Mouse (Mus musculus): Measurements from ENCODE around the gene Gnat2.

Gnat2 gene

DNA sequence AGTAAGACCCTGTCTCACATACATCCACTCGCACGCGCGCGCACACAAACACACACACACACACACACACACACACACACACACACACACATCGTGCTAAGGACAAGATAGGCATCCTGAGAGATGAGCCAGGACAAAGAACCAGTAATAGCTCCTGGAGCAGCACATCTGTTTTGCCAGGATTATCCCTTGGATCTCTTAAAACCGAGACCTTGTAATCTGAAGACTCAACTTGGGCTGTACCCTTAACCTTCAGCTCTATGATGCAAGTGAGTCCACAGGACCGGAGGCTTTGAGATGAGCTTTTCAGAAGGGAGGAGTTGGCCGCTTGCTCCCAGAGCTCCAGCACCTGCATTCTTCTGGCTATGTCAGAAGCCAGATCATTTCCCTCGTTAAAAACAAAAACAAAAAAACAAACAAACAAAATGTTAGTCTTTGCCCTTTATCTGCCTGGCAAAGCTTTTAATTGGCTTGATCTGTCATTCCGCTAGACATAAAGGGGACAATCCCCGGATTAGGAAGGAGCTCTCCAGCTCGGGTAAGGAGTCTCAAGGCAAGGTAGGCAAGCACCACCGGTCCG lies at the start of gene Gnat2:
Gene Gnat2, plus strand, starts transcription at position 254 of the 580 bp plus-strand sequence.
- DNase-seq (ENCODE audit: low read depth), result no peak

DNA sequence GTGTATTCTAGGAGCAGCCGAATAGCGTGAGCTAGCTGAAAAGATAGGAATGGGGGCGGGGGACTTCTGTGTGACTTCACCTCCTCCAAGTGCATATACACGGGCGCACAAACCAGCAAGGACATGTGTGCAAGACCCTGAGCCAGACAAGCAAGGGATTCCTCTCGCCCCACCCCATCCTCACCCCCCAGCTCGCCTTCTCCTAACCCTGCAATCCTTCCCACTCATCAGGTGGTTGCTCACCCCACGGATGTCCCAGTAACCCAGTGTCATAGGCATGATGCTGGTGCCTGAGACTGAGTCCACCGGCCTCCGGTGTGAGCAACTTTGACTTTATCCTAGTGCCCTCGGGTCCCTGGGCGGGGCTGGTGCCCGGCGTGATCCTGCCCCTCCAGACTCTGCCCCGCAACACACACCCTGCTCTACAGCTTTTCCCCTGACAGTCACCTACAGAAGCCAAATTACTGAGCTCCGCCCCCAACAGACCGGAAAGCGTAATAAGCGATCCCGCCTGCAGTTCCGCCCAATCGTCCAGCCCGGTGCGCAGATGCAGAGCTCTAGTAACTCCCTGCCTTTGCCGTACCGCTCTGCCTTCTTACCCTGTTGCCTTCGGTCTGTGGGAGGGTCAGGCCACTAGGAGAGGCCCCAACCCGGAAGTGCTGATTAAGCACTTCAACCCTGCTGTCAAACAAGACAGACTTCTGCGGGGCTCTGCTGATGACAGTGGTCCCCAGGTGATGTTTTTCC lies 48.0 kb upstream of the Gnat2 start, which contains the start of gene Gstm4:
Gene Gstm4, minus strand, starts transcription at position 501 of the 747 bp plus-strand sequence.
- DNase-seq (ENCODE audit: low read depth), result peak; percentile 83

DNA sequence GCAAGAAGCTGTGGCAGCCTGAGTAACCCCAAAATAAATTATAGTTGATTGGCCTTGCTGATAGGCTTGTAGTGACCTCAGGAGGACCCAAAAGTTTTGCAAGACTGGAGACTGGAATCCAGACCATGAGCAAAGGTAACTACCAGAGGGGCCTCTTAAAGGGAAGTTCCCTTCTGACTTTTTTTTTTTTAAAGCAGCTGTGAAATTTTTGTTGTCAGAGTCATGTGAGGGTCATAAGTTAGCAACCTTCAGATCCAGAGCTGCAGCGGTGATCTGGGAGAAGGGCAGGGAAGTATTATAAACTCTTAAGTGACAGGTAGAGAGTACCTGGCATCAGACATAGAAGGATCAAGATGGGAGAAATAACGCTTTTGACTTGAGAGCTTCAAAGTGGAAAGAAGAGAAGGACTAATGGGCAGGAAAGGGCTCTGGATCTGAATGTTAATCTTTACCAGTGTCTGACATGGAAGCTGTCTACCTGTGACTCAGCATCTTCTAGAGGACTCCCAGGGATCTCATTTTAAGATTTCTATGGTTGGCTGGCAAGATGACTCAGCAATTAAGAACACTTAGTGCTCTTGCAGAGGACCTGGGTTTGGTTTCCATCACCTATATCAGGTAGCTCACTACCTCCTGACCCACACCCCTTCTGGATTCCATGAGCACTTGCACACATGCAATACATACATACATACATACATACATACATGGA lies 45.5 kb upstream of the Gnat2 start:
- no peak for DNase-seq (ENCODE audit: low read depth)

DNA sequence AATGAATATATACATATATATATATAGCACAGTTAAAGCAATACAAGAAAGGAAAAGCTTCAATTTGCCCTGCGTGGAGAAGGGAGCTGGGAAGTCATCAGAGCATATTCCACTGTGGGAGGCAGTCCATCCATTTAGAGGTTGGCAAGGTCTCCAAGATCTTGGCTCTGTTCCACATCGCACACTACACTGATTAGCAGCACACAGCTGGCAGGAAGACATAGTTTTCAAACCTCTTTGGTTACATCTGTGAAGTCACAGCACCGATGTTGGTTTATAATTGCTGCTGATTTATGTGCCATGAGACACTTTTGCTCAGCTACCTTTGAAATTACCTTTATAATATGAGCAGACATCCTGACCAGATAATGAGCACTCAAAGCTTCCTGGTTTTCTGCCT lies 44.3 kb upstream of the Gnat2 start:
- no peak for DNase-seq (ENCODE audit: low read depth)

DNA sequence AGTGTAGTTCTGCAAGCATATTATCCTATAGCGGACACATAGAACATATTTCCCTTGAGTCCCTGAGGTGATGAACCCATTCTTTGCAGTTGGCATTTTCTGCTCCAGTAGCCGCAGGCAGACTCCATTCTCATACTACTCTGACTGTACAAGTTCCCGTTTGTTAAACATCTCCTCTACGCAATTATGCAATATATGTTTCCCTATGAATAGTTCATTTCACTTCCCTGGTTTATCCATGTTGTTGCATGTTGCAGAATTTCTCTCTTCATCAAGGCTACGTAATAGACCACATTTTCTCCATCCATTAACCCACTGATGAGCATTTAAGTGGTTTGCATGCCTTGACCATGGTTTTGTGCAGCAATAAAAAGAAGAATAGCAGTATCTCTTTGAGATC lies 42.1 kb upstream of the Gnat2 start:
- no peak for DNase-seq (ENCODE audit: low read depth)

DNA sequence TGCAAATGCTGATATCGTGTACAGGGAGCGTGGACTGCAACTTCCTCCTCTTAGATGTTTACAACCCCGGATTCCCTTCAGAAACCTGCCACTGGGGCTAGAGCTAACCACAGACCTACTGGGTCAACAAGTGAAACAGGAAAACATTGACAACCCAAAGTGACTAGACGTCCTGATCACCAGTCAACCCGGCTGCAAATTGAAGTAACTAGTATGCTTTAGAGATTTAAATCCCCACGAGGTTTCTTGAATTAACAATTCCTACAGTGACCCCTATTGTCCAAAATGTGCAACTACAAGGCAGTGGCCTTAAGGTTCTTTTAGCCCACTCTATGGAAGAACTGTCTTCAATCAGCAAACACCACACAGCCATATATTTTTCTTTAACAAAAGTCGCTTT lies 31.2 kb upstream of the Gnat2 start:
- peak; percentile 90 for DNase-seq (ENCODE audit: low read depth)

DNA sequence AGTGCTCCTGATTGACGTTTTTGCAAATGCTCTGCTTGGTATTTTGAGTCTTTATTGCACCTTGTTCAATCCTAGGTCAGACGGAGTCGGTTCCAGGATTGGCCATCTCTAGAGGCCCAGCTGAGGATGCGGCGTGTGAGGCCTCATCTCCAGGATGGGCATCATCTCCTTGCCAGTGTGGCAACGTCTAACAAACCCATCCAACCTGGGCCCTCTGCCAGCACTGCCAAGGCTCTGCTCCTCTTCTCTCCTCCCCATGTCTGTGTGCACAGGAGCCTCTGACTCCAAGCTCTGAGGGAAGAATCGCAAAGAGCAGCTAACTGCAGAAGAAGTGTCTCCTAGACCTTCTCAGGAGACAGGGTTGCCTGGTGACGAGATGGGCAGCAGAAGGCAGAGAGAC lies 29.9 kb upstream of the Gnat2 start:
- no peak for DNase-seq (ENCODE audit: low read depth)

DNA sequence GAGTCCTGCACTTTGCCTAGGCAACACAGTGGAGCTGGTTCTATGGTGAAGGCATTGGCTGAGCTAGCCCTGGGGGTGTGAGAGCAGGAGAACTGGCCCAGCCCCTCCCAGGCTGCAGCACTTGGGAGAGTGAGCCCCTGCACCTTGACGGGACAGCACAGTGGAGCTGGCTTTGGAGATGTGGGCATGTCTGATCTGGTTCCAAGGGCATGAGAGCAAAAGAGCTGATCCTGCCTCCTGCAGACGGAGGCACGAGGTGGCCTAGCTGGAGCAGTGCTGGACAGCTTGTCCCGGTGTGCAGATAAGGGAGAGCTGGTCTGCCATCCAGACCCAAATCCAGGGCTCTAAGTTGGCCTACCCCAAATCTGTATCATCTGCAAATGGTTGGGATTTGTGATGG lies 27.9 kb upstream of the Gnat2 start:
- no peak for DNase-seq (ENCODE audit: low read depth)

DNA sequence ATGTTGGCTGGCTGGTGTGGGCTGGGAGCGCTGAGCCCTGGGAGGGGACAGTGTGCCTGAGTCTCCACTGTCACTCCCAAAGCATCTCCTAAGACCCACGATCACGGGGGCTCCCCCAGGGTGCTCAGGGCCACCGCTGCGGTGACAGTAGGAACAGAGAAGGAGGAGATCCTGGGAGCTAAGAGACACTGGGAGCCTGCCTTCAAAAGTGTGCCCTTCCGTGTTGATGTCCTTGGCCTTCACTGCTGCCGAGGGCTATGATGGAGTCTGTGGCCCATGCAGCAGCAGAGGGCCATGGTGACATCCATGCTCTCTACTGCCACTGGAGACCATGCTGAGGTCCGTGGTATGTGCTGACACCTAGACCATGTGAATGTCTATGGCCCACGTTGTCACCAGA lies 27.0 kb upstream of the Gnat2 start:
- no peak for DNase-seq (ENCODE audit: low read depth)

DNA sequence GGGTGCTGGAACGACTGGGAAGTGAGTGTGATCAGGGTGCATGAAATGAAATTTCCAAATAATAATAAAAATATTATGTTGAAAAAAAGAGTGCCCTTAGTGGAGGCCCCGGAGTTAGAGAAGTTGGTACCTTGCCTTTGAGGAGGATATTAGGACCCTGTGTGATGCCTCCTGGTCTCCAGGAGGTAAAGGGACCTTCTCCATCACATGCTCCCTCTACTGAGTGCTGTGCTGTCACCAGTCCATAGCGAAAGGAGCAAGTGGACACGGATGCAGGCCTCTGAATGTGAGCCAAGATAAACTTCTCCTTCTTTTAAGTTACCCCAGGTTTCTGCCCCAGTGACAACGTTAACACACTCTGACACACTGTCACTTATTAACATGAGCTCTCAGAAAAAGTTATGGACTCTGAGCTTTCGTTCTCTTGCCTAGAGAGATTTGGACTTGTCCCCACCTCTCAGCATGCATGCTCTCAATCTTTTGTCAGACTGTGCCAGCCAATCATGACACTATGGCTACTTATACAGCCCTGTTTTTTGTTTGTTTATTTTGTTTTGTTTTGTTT lies 25.1 kb upstream of the Gnat2 start:
- no peak for DNase-seq (ENCODE audit: low read depth)

DNA sequence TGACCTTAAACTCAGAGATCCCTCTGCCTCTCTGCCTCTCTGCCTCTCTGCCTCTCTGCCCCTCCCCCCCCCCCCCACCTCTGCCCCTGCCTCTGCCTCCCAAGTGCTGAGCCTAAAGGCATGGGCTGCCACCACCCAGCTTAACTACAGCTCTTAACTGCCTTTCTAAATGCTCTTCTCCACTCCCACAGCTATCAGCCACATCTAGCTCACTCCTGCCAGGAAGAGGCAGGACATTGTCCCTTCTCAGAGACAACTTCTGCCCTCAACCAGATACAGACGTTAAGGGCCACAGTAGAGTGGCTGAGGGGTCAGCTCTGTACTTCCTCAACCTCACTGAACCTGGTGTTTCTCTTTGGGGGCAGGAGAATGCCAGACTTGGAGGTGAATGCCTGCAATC lies 23.8 kb upstream of the Gnat2 start:
- no peak for DNase-seq (ENCODE audit: low read depth)

DNA sequence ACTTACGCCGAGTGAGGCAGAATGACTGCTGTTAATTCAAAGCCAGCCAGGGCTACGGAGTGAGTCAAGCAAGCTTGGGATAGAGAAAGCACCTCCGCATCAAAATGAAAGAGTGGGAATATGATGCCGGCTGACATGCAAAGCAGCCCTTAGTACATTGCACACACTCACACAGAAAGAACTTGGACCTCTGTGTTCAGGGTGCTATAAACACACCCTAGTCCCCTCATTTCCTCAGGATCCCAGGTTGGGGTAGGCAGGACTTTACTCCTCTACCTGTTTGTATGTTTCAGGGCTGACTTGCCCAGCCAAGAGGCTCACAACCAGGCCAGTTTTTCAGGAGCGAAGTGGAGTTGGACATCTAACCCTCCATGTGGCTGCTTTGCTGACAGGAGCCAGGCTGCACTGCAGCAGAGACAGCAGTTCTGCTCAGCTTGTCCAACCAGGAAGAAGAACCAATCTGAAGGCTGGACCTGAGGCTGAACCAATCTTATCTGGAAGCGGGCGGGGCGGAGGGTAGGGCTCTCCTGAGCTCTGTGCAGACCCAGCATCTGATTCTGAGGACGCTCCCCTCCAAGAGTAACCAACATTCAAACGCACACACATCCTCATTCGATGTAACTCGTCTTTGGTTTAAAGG lies 23.2 kb upstream of the Gnat2 start:
- DNase-seq (ENCODE audit: low read depth), result no peak

DNA sequence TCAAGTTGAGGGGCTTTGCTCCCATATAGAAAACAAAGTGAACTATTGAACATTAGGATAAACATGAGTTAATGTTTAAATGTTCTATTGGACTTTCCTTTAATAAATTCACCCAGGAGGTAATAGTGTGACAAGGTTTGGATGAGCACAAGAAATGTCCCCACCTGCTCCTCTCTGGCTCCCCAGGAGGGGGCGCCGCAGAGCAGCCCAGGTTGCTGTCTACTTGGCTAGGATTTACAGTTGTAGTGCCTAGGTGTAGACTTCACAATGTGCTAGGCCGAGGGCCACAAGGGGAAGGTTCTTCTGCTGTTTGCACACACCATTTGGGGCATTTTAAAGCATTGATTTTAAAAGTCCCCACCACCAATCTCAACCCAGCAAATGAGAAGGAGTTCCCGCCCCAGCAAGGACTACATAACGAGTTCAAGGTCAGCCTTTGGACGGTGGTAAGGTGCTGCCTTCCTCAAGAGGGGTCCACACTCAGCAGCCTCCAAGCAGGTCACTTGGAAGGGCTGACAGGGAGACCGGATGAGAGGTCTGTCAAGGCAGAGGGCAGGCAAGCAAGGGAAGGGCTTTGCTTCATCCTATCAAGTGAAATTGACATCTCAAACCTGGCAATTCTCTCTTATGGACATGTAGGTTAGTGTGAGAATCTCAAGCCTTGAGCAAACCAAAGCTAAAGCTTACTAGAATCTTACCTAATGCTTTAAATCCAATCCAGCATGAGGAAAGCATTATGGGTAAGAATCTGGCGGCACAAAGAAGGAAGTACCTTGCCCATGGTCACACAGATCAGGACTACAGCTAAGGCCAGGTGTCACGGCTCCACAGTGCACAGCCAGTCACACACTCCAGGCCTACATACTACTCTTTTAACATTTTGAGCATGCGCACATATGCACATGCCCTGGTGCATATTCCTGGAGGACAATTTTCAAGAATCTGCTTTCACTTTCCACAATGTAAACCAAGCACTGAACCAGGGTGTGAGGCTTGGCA lies 22.0 kb upstream of the Gnat2 start:
- DNase-seq (ENCODE audit: low read depth), result peak; percentile 80

DNA sequence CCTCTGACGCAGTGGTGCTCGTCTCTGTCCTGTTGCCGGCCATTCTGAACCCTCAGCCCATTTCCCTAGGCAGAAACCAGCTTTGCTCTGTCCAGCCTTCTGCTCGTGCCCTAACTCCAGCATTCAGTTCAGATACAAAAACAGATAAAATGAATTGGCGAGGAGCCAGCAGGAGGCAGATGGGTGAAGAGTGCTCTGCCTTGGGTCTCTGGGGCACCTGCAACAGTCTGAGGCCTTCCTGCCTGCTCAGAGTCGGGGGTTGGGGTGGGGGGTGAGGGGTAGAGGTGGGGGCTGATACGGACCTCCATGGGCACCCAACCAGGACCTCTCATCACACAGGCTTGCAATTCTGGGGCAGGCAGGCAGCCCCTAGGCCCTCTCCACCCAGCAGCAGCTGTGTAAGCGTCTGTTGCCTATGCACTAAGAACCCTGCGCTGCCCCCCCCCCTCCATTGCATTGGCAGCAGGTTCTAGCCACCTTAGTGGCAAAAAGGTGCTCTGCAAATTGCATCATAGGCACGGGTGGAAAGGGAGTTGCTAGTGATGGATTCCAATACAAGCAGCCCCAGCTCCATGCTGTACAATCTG lies 19.5 kb upstream of the Gnat2 start:
- no peak for DNase-seq (ENCODE audit: low read depth)

DNA sequence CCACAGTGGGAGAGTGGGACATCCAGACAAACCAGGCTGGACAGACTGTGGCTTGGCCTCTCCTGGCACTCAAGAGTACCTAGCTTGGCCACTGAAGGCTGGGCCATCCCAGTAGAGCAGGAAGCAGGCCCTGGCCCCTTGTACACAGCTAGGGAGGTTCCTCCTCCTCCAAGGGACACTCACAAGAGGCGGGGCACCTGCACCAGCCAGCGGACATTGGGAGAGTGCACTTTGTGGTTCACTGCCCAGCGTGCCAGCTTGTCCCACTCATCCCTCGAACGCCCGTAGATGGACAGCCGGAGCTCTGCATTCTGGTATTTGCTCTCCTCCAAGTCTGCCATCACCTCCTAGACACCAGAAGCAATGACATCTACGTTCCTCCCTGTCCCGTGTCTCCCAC lies 15.8 kb upstream of the Gnat2 start:
- no peak for DNase-seq (ENCODE audit: low read depth)

DNA sequence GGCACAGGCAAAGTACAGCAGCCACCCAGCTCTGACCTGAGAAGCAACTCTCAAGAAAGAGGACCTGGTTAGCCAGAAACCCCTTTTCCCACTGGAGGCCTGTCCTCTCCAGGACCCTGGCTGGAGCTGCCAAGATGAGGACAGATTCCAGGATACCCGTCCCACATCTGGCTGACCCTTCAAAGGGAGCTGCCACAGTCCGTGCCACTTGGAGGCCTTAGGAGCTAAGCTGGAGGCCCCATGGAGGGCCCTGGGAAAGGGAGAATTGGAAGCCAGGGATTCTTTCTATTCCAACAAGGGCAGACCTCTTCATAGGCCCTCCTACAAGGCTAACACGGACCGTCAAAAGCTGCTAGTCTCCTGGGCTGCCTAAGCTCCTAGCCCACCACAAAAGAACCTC lies 10.9 kb upstream of the Gnat2 start:
- no peak for DNase-seq (ENCODE audit: low read depth)

DNA sequence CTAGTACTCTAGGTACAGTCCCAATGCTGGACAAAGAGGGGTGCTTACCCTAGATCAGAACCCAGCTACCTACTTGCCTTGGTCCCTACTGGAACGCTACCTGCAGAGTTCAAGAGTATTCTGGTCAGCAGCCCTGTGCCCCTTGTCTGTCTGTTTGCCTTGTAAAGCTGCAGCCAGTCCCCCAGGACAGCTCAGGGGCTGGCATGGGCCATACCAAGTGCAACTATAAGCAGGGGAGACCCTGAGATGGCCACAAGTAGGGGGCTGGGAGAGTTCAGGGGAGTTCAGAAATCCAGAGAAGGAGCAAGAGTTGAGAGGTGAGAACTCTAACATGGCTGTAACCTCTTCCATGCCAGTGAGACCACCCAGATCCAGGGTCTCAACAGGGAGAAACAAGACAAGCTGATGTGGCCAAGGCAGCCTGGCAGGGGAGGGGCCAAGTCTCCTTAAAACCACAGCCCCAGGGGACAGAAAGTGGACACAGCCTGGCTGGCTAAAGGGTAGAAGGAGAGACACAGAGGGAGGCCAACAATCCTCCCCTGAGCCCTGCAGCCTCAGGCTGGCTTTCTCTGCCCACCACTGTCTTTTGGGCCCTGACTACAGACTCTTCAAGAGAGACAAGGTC lies 10.2 kb upstream of the Gnat2 start:
- DNase-seq (ENCODE audit: low read depth), result no peak

DNA sequence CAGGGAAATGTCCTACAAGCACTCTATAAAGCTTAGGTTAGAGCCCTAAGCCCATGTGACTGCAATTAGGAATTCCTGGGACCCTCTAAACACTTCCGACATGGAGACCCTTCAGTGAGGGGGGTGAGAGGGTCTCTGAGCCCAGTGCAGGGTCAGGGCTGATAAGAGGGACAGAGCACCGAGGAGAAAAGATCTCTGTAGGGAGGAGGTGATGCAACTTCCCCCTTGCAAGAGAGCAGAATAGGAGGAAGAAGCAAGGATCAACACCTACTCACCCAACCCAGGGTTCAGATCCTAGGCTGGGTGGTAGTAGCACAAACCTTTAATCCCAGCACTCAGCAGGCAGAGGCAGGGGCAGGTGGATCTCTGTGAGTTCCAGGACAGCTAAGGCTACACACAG lies 9.4 kb upstream of the Gnat2 start:
- DNase-seq (ENCODE audit: low read depth), result no peak

DNA sequence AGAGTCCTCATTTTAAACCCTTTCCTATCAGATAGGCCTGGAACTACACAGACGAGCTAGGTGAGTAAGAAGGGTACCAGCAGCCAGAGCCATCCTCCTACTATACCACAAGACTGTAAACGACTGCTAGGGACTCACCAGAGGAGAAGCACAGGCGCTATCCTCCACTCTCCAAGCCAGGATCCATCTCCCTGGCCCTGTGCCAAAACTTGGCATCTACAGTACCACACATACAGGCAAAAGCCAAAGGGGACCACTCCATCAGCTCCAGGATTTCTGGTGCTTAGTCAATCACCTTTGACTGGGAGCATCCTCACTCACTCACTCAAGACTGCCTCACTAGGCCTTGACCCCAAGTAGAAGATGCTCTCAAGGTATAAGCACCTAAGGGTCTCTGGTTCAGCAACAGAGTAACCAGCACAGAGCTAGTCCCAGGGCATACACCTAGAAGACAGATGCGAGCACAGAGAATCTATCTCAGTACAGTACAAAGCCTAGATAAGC lies 8.6 kb upstream of the Gnat2 start:
- no peak for DNase-seq (ENCODE audit: low read depth)

DNA sequence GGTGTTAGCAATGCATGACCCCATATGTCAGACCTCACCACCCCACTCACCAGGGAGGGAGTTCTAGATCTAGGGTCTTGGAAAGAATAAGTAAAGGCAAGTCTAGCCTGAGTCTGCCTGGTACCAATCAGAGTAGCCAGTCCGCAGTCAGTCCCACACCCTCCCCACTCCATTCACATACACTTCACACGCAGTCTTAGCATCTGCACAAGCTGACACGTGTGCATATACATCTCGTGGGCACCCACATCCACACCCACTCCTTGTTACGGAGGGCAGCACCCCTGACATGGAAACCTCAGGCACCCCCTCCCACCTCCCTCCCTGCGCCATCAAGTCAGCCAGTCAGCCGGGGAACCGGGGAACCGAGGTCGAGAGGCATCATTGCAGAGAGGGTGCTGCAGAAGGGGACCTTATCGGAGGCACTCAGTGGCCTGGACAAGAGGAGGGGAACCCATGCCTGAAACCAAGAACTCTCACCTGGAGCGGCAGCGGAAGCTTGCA lies 7.8 kb upstream of the Gnat2 start:
- DNase-seq (ENCODE audit: low read depth), result no peak
